Mouse (Mus musculus) hindbrain, embryonic 14.5 days (tissue): ENCODE measurements around the gene Cdk5rap2. TPM values are rescaled to one million over a fixed set of nuclear protein-coding genes. Genes with fewer than 3 reads are reported as not detected.
A peak's percentile ranks its signal among the peaks of the same experiment; 100 is the strongest.

Experiments
- ATAC-seq: fragments of 200-750 bp; cut with Nextera tagmentation; 2 replicates; pipeline ENCODE4 v1.8.0; 2017; ENCODE audit warnings: moderate number of reproducible peaks, mild to moderate bottlenecking, moderate TSS enrichment, moderate library complexity; ENCODE audit not compliant: low FRiP score
- DNase-seq: peaks from one replicate; pipeline ENCODE4 v3.0.0-alpha.2; 2015; ENCODE audit warnings: low spot score
- H3K27ac ChIP-seq: fragments of 300-500 bp; sonication (generic); 2 replicates; pipeline ENCODE4 v1.5.1; 2014; ENCODE audit warnings: mild to moderate bottlenecking, moderate library complexity
- H3K27me3 ChIP-seq: fragments of 300-500 bp; sonication (generic); 2 replicates; pipeline ENCODE4 v1.6.1; 2014; ENCODE audit warnings: mild to moderate bottlenecking, low read length, mixed read lengths; ENCODE audit not compliant: control insufficient read depth, insufficient read depth
- H3K36me3 ChIP-seq: fragments of 300-500 bp; sonication (generic); replicated peaks from 2 replicates; pipeline ENCODE4 v1.6.1; 2014; ENCODE audit not compliant: control insufficient read depth, insufficient read depth
- H3K4me1 ChIP-seq: fragments of 300-500 bp; sonication (generic); replicated peaks from 2 replicates; pipeline ENCODE4 v1.6.1; 2014; ENCODE audit warnings: antibody characterized with exemption, low read length, mixed read lengths; ENCODE audit not compliant: control insufficient read depth, insufficient read depth
- H3K4me2 ChIP-seq: fragments of 300-500 bp; sonication (generic); replicated peaks from 2 replicates; pipeline ENCODE4 v1.6.1; 2014; ENCODE audit warnings: mild to moderate bottlenecking, moderate library complexity
- H3K4me3 ChIP-seq: fragments of 300-500 bp; sonication (generic); replicated peaks from 2 replicates; pipeline ENCODE4 v1.5.1; 2014; ENCODE audit warnings: mild to moderate bottlenecking, low read length
- H3K9ac ChIP-seq: fragments of 300-500 bp; sonication (generic); 2 replicates; pipeline ENCODE4 v1.6.1; 2014
- H3K9me3 ChIP-seq: fragments of 300-500 bp; sonication (generic); 2 replicates; pipeline ENCODE4 v1.6.1; 2016; ENCODE audit warnings: low read length; ENCODE audit not compliant: control insufficient read depth
- WGBS: fragments of 180-500 bp; shearing (Covaris S2); extraction: QIAGEN DNeasy Blood & Tissue Kit; methylation state at CpG from one replicate; pipeline ENCODE4 v1.1.7; 2014; 5-methylcytosine and 5-hydroxymethylcytosine counted together
- polyA plus RNA-seq: library from polyadenylated mRNA; unstranded; fragments of >200 nt; fragmentation: Nextera tagmentation; extraction: Ambion mirVana; gene quantifications from 2 replicates; pipeline ENCODE4 v1.2.1, GENCODE M21; 2014

The Cdk5rap2 gene
- polyA plus RNA-seq, 1 experiment from 2014 or later = 13.3 TPM

- no peak overlapping the region for H3K4me3 ChIP-seq
- H3K4me1 ChIP-seq = no peaks in the 10 kb centered on the region
- H3K9ac ChIP-seq = no peak overlapping the region
- WGBS = 89% methylated on average over 4 of the region's 4 CpGs
- no peak overlapping the region for H3K4me2 ChIP-seq
- no peaks in the 10 kb centered on the region for H3K27me3 ChIP-seq
- DNase-seq (no peak), ATAC-seq (no peak)
- no peaks in the 10 kb centered on the region for H3K9me3 ChIP-seq
- no peak overlapping the region for H3K27ac ChIP-seq
- peaks cover 20% of the 10 kb centered on the region for H3K36me3 ChIP-seq
Measured at GRCm38 (mm10) chr4:70229874-70230273, 180.4 kb downstream of the Cdk5rap2 start.

DNA sequence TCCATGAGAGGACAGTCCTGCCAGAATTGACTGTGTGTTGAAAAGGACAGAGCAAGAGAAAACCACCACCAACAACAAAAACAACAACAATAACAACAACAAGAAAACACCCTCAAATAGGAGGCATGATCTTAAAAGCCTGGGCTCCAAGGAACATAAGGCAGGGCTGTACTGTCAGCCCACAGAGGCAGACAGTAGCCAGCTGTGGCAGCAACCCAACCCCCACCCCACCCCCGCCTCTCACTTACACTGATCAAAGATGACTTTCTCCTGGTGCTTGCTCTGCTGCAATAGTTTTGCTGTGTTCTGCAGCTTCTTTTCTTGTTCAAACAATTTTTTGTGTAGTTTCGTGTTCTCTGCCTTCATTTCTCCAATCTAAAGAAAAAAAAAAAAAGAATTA lies 181.9 kb downstream of the Cdk5rap2 start:
- Histone ChIP-seq H3K27ac (no peak overlapping the region), H3K4me2 (no peak overlapping the region)

GRCm38 (mm10) chr4:70227667-70228066 lies 182.6 kb downstream of the Cdk5rap2 start:
- no peak overlapping the region for H3K4me2 ChIP-seq
- H3K9me3 ChIP-seq = no peaks in the 10 kb centered on the region
- no peak overlapping the region for H3K27ac ChIP-seq
- H3K36me3 ChIP-seq = peaks cover 35% of the 10 kb centered on the region
- no peaks in the 10 kb centered on the region for H3K27me3 ChIP-seq
- 90% methylated on average over 3 of the region's 3 CpGs for WGBS
- H3K9ac ChIP-seq = no peak overlapping the region
- DNase-seq (no peak), ATAC-seq (no peak)
- no peaks in the 10 kb centered on the region for H3K4me1 ChIP-seq
- H3K4me3 ChIP-seq = no peak overlapping the region

More for the DNA sequence above, 181.9 kb downstream of the Cdk5rap2 start:
- Histone ChIP-seq H3K9me3 (no peaks in the 10 kb centered on the region), H3K4me1 (no peaks in the 10 kb centered on the region), H3K9ac (no peak overlapping the region), H3K36me3 (peaks cover 28% of the 10 kb centered on the region), H3K4me3 (no peak overlapping the region), H3K27me3 (no peaks in the 10 kb centered on the region)
- WGBS = 89% methylated on average over 2 of the region's 2 CpGs
- no peak for ATAC-seq
- no peak for DNase-seq

- H3K36me3 ChIP-seq = peaks cover 49% of the 10 kb centered on the region
- WGBS = 84% methylated on average over 2 of the region's 2 CpGs
- H3K27me3 ChIP-seq = no peaks in the 10 kb centered on the region
Measured at GRCm38 (mm10) chr4:70224503-70224902, 185.7 kb downstream of the Cdk5rap2 start.

GRCm38 (mm10) chr4:70221878-70222277 lies 188.4 kb downstream of the Cdk5rap2 start:
- H3K27ac ChIP-seq = 0 out of 2 replicates have a peak overlapping the region, but pooled peaks have one; percentile 8
- no peak for DNase-seq
- WGBS = 58% methylated on average over 3 of the region's 3 CpGs
- H3K4me3 ChIP-seq = no peak overlapping the region
- H3K27me3 ChIP-seq = no peaks in the 10 kb centered on the region
- no peak for ATAC-seq
- no peak overlapping the region for H3K4me2 ChIP-seq
- H3K36me3 ChIP-seq = peaks cover 37% of the 10 kb centered on the region
- no peaks in the 10 kb centered on the region for H3K9me3 ChIP-seq
- peaks cover 4% of the 10 kb centered on the region; the same call in 1 of the 2 replicates for H3K4me1 ChIP-seq
- no peak overlapping the region for H3K9ac ChIP-seq

More at GRCm38 (mm10) chr4:70224503-70224902, 185.7 kb downstream of the Cdk5rap2 start:
- no peak for ATAC-seq
- Histone ChIP-seq H3K9ac (no peak overlapping the region), H3K27ac (no peak overlapping the region), H3K4me3 (no peak overlapping the region), H3K4me1 (peaks cover 4% of the 10 kb centered on the region; the same call in 1 of the 2 replicates), H3K9me3 (no peaks in the 10 kb centered on the region), H3K4me2 (no peak overlapping the region)
- no peak for DNase-seq

GRCm38 (mm10) chr4:70221370-70221769 lies 188.9 kb downstream of the Cdk5rap2 start:
- WGBS = 100% methylated on average over 1 of the region's 1 CpGs
- ATAC-seq = no peak
- H3K36me3 ChIP-seq = peaks cover 37% of the 10 kb centered on the region

GRCm38 (mm10) chr4:70220277-70221180 lies 189.7 kb downstream of the Cdk5rap2 start:
- no peak overlapping the region for H3K9ac ChIP-seq
- WGBS = 67% methylated on average over 9 of the region's 10 CpGs

More at GRCm38 (mm10) chr4:70221370-70221769, 188.9 kb downstream of the Cdk5rap2 start:
- Histone ChIP-seq H3K27me3 (no peaks in the 10 kb centered on the region), H3K27ac (0 out of 2 replicates have a peak overlapping the region, but pooled peaks have one; percentile 8), H3K9me3 (no peaks in the 10 kb centered on the region), H3K4me1 (peaks cover 4% of the 10 kb centered on the region; the same call in 1 of the 2 replicates), H3K9ac (no peak overlapping the region), H3K4me3 (no peak overlapping the region), H3K4me2 (no peak overlapping the region)
- no peak for DNase-seq

GRCm38 (mm10) chr4:70219776-70220175 lies 190.5 kb downstream of the Cdk5rap2 start:
- WGBS = 81% methylated on average over 4 of the region's 4 CpGs

More at GRCm38 (mm10) chr4:70220277-70221180, 189.7 kb downstream of the Cdk5rap2 start:
- Histone ChIP-seq H3K9me3 (no peaks in the 10 kb centered on the region), H3K36me3 (peaks cover 37% of the 10 kb centered on the region), H3K4me3 (no peak overlapping the region), H3K4me1 (peaks cover 4% of the 10 kb centered on the region; the same call in 1 of the 2 replicates), H3K27me3 (no peaks in the 10 kb centered on the region), H3K27ac (peak overlapping the region; percentile 20; the same call in 1 of the 2 replicates), H3K4me2 (no peak overlapping the region)
- DNase-seq = no peak
- no peak for ATAC-seq

GRCm38 (mm10) chr4:70185971-70186370 lies 224.3 kb downstream of the Cdk5rap2 start:
- ATAC-seq (no peak), DNase-seq (no peak)

More at GRCm38 (mm10) chr4:70219776-70220175, 190.5 kb downstream of the Cdk5rap2 start:
- H3K4me2 ChIP-seq = no peak overlapping the region
- H3K9ac ChIP-seq = no peak overlapping the region
- no peak overlapping the region for H3K4me3 ChIP-seq
- DNase-seq (no peak), ATAC-seq (no peak)
- peaks cover 4% of the 10 kb centered on the region; the same call in 1 of the 2 replicates for H3K4me1 ChIP-seq
- H3K27me3 ChIP-seq = no peaks in the 10 kb centered on the region
- peaks cover 36% of the 10 kb centered on the region for H3K36me3 ChIP-seq
- H3K9me3 ChIP-seq = no peaks in the 10 kb centered on the region
- H3K27ac ChIP-seq = no peak overlapping the region

More at GRCm38 (mm10) chr4:70185971-70186370, 224.3 kb downstream of the Cdk5rap2 start:
- H3K4me3 ChIP-seq = no peak overlapping the region
- H3K4me1 ChIP-seq = no peaks in the 10 kb centered on the region
- H3K36me3 ChIP-seq = no peaks in the 10 kb centered on the region
- H3K27me3 ChIP-seq = no peaks in the 10 kb centered on the region
- 87% methylated on average over 2 of the region's 2 CpGs for WGBS
- H3K9me3 ChIP-seq = no peaks in the 10 kb centered on the region
- no peak overlapping the region for H3K4me2 ChIP-seq
- H3K27ac ChIP-seq = no peak overlapping the region
- H3K9ac ChIP-seq = no peak overlapping the region
